Mouse (Mus musculus) embryonic facial prominence, embryonic 13.5 days (tissue): ENCODE results near the gene 4932415D10Rik. TPM values are rescaled to one million over a fixed set of nuclear protein-coding genes. Genes with fewer than 3 reads are reported as not detected.

Source experiments
- polyA plus RNA-seq: library from polyadenylated mRNA; unstranded; fragments of >200 nt; fragmentation: Nextera tagmentation; extraction: Ambion mirVana; gene quantifications from 2 replicates; pipeline ENCODE4 v1.2.1, GENCODE M21; 2015

4932415D10Rik gene
- polyA plus RNA-seq, 1 experiment from 2014 or later, result not detected

Other genes starting within 250 kb of the 4932415D10Rik start
- 6.7 and 7.3 TPM in 2 replicates for gene BC024063, start 233.2 kb downstream of the 4932415D10Rik start, polyA plus RNA-seq
- gene AU041133, start 188.6 kb downstream of the 4932415D10Rik start, polyA plus RNA-seq, result 6.7 and 8.6 TPM in 2 replicates
- 17.0 and 23.4 TPM in 2 replicates for gene Zfp938, start 75.3 kb downstream of the 4932415D10Rik start, polyA plus RNA-seq
- gene Gm4924, start 37.7 kb upstream of the 4932415D10Rik start, polyA plus RNA-seq, result 14.0 and 15.9 TPM in 2 replicates
- gene Gm1553, start 176.0 kb upstream of the 4932415D10Rik start, polyA plus RNA-seq, result not detected in 2 replicates